Comparison of ENCODE assay signal across 17 mouse cellular contexts in the genomic region with DNA sequence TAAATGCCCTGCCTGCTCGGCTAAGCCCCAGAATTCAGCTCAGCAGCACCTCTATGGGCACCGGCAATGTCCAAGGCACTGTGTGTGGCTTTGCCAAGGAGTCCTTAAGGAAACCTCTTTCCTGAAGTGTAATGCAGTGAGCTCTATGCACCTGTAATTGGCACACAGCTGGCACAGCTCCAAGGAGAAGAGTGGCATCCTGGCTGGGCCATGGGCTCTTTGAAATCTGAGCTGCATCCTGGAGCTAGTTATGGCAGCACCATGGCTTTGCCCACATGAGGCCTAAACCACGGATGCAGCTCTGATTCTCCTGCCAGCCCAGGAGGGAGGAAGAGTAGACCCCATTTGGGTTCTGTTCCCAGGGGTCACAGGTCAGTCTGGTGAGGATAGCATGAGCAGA. TPM values are rescaled to one million over a fixed set of nuclear protein-coding genes. Genes with fewer than 3 reads are reported as not detected.
"Had no signal": no experiment of that assay in that cellular context is flagged by ENCODE, and none has a peak within 500 bp of the region (broad histone marks: within the 10 kb centered on the region; RNA-seq: fewer than 3 reads in every experiment).

No protein-coding gene starts in this region.

- H3K27me3 ChIP-seq: liver, embryonic 13.5 days; midbrain, embryonic 13.5 days; neural tube, embryonic 13.5 days had no signal

- H3K9ac ChIP-seq: liver, embryonic 13.5 days; midbrain, embryonic 13.5 days; neural tube, embryonic 13.5 days had no signal

- H3K4me2 ChIP-seq: liver, embryonic 13.5 days; midbrain, embryonic 13.5 days; neural tube, embryonic 13.5 days had no signal

- H3K36me3 ChIP-seq: liver, embryonic 13.5 days; midbrain, embryonic 10.5 days; midbrain, embryonic 13.5 days; neural tube, embryonic 13.5 days had no signal

- ATAC-seq: midbrain, embryonic 13.5 days; midbrain, embryonic 16.5 days had no signal

- DNase-seq: kidney, adult 9 months; kidney, postnatal 14 days; left cerebral cortex, postnatal 4 days; liver, embryonic 13.5 days; lung, adult 2 months; lung, postnatal 36 days; thymus, adult 2 months; thymus, postnatal 14 days; thymus, postnatal 4 days had no signal

- H3K27ac ChIP-seq: liver, embryonic 13.5 days; midbrain, embryonic 10.5 days; midbrain, embryonic 13.5 days; neural tube, embryonic 13.5 days; stomach, postnatal 0 days had no signal

- H3K9me3 ChIP-seq: liver, embryonic 13.5 days; megakaryocyte, embryonic 14.5 days; midbrain, embryonic 10.5 days; midbrain, embryonic 13.5 days; neural tube, embryonic 13.5 days had no signal

- H3K4me1 ChIP-seq: liver, embryonic 13.5 days; megakaryocyte, embryonic 14.5 days; neural tube, embryonic 13.5 days had no signal

- H3K4me3 ChIP-seq: liver, embryonic 13.5 days; megakaryocyte, embryonic 14.5 days; midbrain, embryonic 10.5 days; midbrain, embryonic 13.5 days; myocyte; neural tube, embryonic 13.5 days had no signal

RNA-seq across cellular contexts. Expression of a gene that starts 16.1 kb away (rescaled TPM):
- total RNA-seq: neutrophil, adult 5-6 weeks had no signal
